ENCODE assay signal across 8 mouse cellular contexts in genomic region chr9:30314355-30315171, GRCm38 (mm10).
DNase-seq lines count a peak whose midpoint lies in the region; ATAC-seq lines count a peak whose summit lies in the region.

No protein-coding gene starts in this region.

- ATAC-seq in CD4-positive, CD25-positive, alpha-beta regulatory T cell, adult 4 months = no peak
- ATAC-seq in cerebellum, adult (ENCODE audit: insufficient number of reproducible peaks, low FRiP score, low TSS enrichment) = no peak

- peak; percentile 34 to 56 for DNase-seq in heart, adult 18-20 months
- no peak for DNase-seq in heart, embryonic 10.5 days (ENCODE audit: low spot score)
- DNase-seq in adrenal gland, adult 8-10 months = peak; percentile 69
- peak; percentile 5 for DNase-seq in gastrocnemius, postnatal 25 days
- DNase-seq in kidney, adult 18-20 months = peak; percentile 14
- DNase-seq in lung, postnatal 4 days = peak; percentile 19 to 54

- H3K27ac ChIP-seq in heart, embryonic 10.5 days = no peak overlapping the region

- no peaks in the 10 kb centered on the region for H3K36me3 ChIP-seq in heart, embryonic 10.5 days

- H3K9me3 ChIP-seq in heart, embryonic 10.5 days = no peaks in the 10 kb centered on the region

- H3K27me3 ChIP-seq in heart, embryonic 10.5 days (ENCODE audit: insufficient read depth, poor library complexity, severe bottlenecking) = no peaks in the 10 kb centered on the region

- no peaks in the 10 kb centered on the region for H3K4me1 ChIP-seq in heart, embryonic 10.5 days

- no peak overlapping the region for H3K4me3 ChIP-seq in heart, embryonic 10.5 days

- 76% methylated on average over 15 of the region's 15 CpGs for WGBS in heart, embryonic 10.5 days
